Mouse (Mus musculus) forebrain, postnatal 0 days (tissue): ENCODE measurements at regions not wholly inside any gene's neighbourhood (a gene's known extent, or its start where the extent isn't known, plus 50 kb on each side); places are given as distances from the start of the nearest gene placed in this dataset.

Experiments
- ATAC-seq: fragments of 200-750 bp; cut with Nextera tagmentation; 2 replicates; pipeline ENCODE4 v1.8.0; 2017; ENCODE audit warnings: mild to moderate bottlenecking, moderate library complexity
- DNase-seq: peaks from one replicate; pipeline ENCODE4 v3.0.0-alpha.2; 2015
- H3K27ac ChIP-seq: fragments of 300-500 bp; sonication (generic); 2 replicates; pipeline ENCODE4 v1.5.1; 2014; ENCODE audit warnings: low read depth, mild to moderate bottlenecking, antibody characterized with exemption, low read length, moderate library complexity, mixed read lengths
- H3K27me3 ChIP-seq: fragments of 300-500 bp; sonication (generic); 2 replicates; pipeline ENCODE4 v1.6.1; 2014; ENCODE audit warnings: mild to moderate bottlenecking, low read length, mixed read lengths; ENCODE audit not compliant: insufficient read depth
- H3K36me3 ChIP-seq: fragments of 300-500 bp; sonication (generic); 2 replicates; pipeline ENCODE4 v1.6.1; 2014; ENCODE audit warnings: mild to moderate bottlenecking, moderate library complexity; ENCODE audit not compliant: insufficient read depth
- H3K4me1 ChIP-seq: fragments of 300-500 bp; sonication (generic); 2 replicates; pipeline ENCODE4 v1.6.1; 2014; ENCODE audit warnings: antibody characterized with exemption; ENCODE audit not compliant: insufficient read depth
- H3K4me2 ChIP-seq: fragments of 300-500 bp; sonication (generic); 2 replicates; pipeline ENCODE4 v1.6.1; 2014; ENCODE audit warnings: low read depth, mild to moderate bottlenecking, moderate library complexity
- H3K4me3 ChIP-seq: fragments of 300-500 bp; sonication (generic); 2 replicates; pipeline ENCODE4 v1.5.1; 2014; ENCODE audit warnings: low read depth, low read length, mixed read lengths
- H3K9ac ChIP-seq: fragments of 300-500 bp; sonication (generic); 2 replicates; pipeline ENCODE4 v1.6.1; 2014; ENCODE audit warnings: mild to moderate bottlenecking
- H3K9me3 ChIP-seq: fragments of 300-500 bp; sonication (generic); 2 replicates; pipeline ENCODE4 v1.6.1; 2016; ENCODE audit warnings: low read length
- CTCF ChIP-seq: sonication (generic); IDR thresholded peaks from 2 replicates; pipeline ENCODE4 v1.5.1; 2016; ENCODE audit warnings: antibody characterized with exemption, control low read depth, low read depth
- WGBS: fragments of 180-500 bp; shearing (Covaris S2); extraction: QIAGEN DNeasy Blood & Tissue Kit; methylation state at CpG from one replicate; pipeline ENCODE4 v1.1.7; 2014; 5-methylcytosine and 5-hydroxymethylcytosine counted together

- DNase-seq: no peak
- Histone ChIP-seq H3K9me3 (0 out of 2 replicates have a peak, but pooled peaks cover 3% of the 10 kb centered on the region), H3K4me3 (no peak overlapping the region), H3K36me3 (no peaks in the 10 kb centered on the region), H3K4me1 (no peaks in the 10 kb centered on the region), H3K4me2 (no peak overlapping the region), H3K27me3 (no peaks in the 10 kb centered on the region), H3K9ac (no peak overlapping the region), H3K27ac (no peak overlapping the region)
- WGBS: 51% methylated on average over 8 of the region's 8 CpGs
- peak; percentile 23; the same call in 1 of the 2 replicates for ATAC-seq
- TF ChIP-seq CTCF: no peak
These were observed 745.1 kb upstream of the Gm19410 start for GRCm38 (mm10) chr8:35020480-35020879.

- no peaks in the 10 kb centered on the region for H3K27me3 ChIP-seq
- H3K4me2 ChIP-seq: no peak overlapping the region
- H3K27ac ChIP-seq: no peak overlapping the region
- H3K4me3 ChIP-seq: no peak overlapping the region
- no peaks in the 10 kb centered on the region for H3K9me3 ChIP-seq
- 47% methylated on average over 6 of the region's 6 CpGs for WGBS
- DNase-seq (peak; percentile 72), ATAC-seq (peak; percentile 92)
- no peaks in the 10 kb centered on the region for H3K36me3 ChIP-seq
- H3K9ac ChIP-seq: no peak overlapping the region
- no peak for TF ChIP-seq CTCF
- H3K4me1 ChIP-seq: no peaks in the 10 kb centered on the region
These were observed 742.9 kb upstream of the Gm19410 start for GRCm38 (mm10) chr8:35022649-35023048.

- 68% methylated on average over 3 of the region's 3 CpGs for WGBS
- Histone ChIP-seq H3K9me3 (no peaks in the 10 kb centered on the region), H3K9ac (no peak overlapping the region), H3K36me3 (no peaks in the 10 kb centered on the region), H3K4me1 (no peaks in the 10 kb centered on the region), H3K4me3 (no peak overlapping the region), H3K4me2 (no peak overlapping the region), H3K27ac (no peak overlapping the region), H3K27me3 (no peaks in the 10 kb centered on the region)
- TF ChIP-seq CTCF: no peak
- ATAC-seq (no peak), DNase-seq (no peak)
These were observed 717.8 kb upstream of the Gm19410 start for GRCm38 (mm10) chr8:35047798-35048197.

- no peaks in the 10 kb centered on the region for H3K9me3 ChIP-seq
- H3K4me3 ChIP-seq: no peak overlapping the region
- no peak overlapping the region for H3K9ac ChIP-seq
- no peaks in the 10 kb centered on the region for H3K27me3 ChIP-seq
- DNase-seq (no peak), ATAC-seq (no peak)
- H3K4me2 ChIP-seq: no peak overlapping the region
- TF ChIP-seq CTCF: no peak
- H3K36me3 ChIP-seq: no peaks in the 10 kb centered on the region
- H3K27ac ChIP-seq: no peak overlapping the region
- no peaks in the 10 kb centered on the region for H3K4me1 ChIP-seq
- 84% methylated on average over 4 of the region's 4 CpGs for WGBS
These were observed 712.1 kb upstream of the Gm19410 start for GRCm38 (mm10) chr8:35053444-35053843.

- H3K27me3 ChIP-seq: no peaks in the 10 kb centered on the region
- TF ChIP-seq CTCF: no peak
- no peak overlapping the region for H3K27ac ChIP-seq
- no peak overlapping the region for H3K9ac ChIP-seq
- 90% methylated on average over 5 of the region's 5 CpGs for WGBS
- no peaks in the 10 kb centered on the region for H3K9me3 ChIP-seq
- no peak overlapping the region for H3K4me3 ChIP-seq
- ATAC-seq: no peak
- DNase-seq: no peak
- H3K4me2 ChIP-seq: no peak overlapping the region
- no peaks in the 10 kb centered on the region for H3K36me3 ChIP-seq
- no peaks in the 10 kb centered on the region for H3K4me1 ChIP-seq
These were observed 704.5 kb upstream of the Gm19410 start for GRCm38 (mm10) chr8:35061048-35061447.

- Histone ChIP-seq H3K9me3 (no peaks in the 10 kb centered on the region), H3K4me1 (no peaks in the 10 kb centered on the region), H3K27ac (no peak overlapping the region), H3K27me3 (no peaks in the 10 kb centered on the region), H3K36me3 (no peaks in the 10 kb centered on the region), H3K4me3 (no peak overlapping the region), H3K9ac (no peak overlapping the region), H3K4me2 (no peak overlapping the region)
- TF ChIP-seq CTCF: no peak
- ATAC-seq (no peak; the same call in 1 of the 2 replicates), DNase-seq (no peak)
- WGBS: 94% methylated on average over 2 of the region's 2 CpGs
These were observed 697.4 kb upstream of the Gm19410 start for GRCm38 (mm10) chr8:35068228-35068627.

- H3K4me2 ChIP-seq: no peak overlapping the region
- no peaks in the 10 kb centered on the region for H3K9me3 ChIP-seq
- no peak overlapping the region for H3K9ac ChIP-seq
- no peak for TF ChIP-seq CTCF
- H3K4me3 ChIP-seq: no peak overlapping the region
- DNase-seq (peak; percentile 41), ATAC-seq (no peak)
- H3K4me1 ChIP-seq: no peaks in the 10 kb centered on the region
- H3K27ac ChIP-seq: no peak overlapping the region
- no peaks in the 10 kb centered on the region for H3K27me3 ChIP-seq
- WGBS: 61% methylated on average over 7 of the region's 7 CpGs
- H3K36me3 ChIP-seq: no peaks in the 10 kb centered on the region
These were observed 695.2 kb upstream of the Gm19410 start for GRCm38 (mm10) chr8:35070246-35070989.
